Mouse (Mus musculus): Measurements from ENCODE around the gene Fdxacb1. TPM values are rescaled to one million over a fixed set of nuclear protein-coding genes. Genes with fewer than 3 reads are reported as not detected.
A peak's percentile ranks its signal among the peaks of the same experiment; 100 is the strongest.

Gene Fdxacb1
- 10.9 and 12.3 TPM in 2 replicates for polyA plus RNA-seq (2015; fragmentation: Nextera tagmentation; extraction: Ambion mirVana)

DNA sequence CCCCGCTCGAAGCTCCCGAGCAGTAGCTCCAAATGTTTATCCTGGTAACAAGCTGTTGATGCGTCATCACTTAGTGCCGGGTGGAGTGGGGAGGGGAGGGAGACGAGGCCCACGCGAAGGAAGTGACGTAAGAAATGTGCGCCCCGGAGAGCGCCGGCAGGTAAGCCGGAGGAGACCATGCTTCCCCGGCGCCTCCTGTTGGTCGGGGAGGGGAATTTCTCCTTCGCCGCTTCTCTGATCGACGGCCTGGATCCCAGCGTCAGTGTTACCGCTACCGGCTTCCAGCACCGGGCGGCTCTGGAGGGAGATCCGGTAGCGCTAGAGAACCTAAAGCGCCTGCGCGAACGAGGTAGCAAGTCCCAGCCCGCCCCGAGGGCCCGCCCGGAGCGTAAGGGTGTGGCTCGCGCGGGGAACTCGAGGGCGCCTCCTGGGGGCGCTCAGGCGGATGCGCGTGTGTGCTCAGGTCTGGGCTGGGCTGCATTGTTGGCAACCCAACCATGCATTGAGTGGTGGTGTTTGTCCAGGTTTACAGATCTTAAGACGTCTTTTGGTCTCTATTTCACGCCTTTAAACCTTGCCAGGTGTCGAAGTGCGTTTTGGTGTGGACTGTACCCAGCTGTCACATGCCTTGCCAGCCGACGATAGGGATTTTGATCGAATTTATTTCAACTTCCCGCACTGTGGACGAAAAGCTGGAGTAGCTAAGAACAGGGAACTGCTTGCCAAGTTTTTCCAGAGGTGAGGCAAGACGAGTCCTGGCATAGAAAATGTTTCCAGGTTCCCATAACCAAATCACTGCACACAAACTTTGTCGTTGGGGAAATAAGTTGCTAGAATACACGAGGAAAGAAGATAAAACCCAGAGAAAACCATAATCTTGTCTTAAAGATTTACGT, at the start of gene Fdxacb1:
Gene Fdxacb1, plus strand, starts transcription at position 130 of the 896 bp plus-strand sequence.
- no peaks in the 10 kb centered on the region for H3K9me3 ChIP-seq (replicated peaks)
- H3K27ac ChIP-seq, result peak within 1 kb of the TSS; percentile 90
- H3K4me2 ChIP-seq, result peak within 1 kb of the TSS; percentile 69
- H3K27me3 ChIP-seq, result no peaks in the 10 kb centered on the region
- H3K4me1 ChIP-seq, result peaks cover 19% of the 10 kb centered on the region
- peak; percentile 96 for ATAC-seq
- 5% methylated on average over 53 of the region's 59 CpGs for WGBS
- peak within 1 kb of the TSS; percentile 77 for H3K9ac ChIP-seq
- peaks cover 7% of the 10 kb centered on the region for H3K36me3 ChIP-seq (ENCODE audit: poor library complexity, severe bottlenecking)
- H3K4me3 ChIP-seq, result peak within 1 kb of the TSS; percentile 65

DNA sequence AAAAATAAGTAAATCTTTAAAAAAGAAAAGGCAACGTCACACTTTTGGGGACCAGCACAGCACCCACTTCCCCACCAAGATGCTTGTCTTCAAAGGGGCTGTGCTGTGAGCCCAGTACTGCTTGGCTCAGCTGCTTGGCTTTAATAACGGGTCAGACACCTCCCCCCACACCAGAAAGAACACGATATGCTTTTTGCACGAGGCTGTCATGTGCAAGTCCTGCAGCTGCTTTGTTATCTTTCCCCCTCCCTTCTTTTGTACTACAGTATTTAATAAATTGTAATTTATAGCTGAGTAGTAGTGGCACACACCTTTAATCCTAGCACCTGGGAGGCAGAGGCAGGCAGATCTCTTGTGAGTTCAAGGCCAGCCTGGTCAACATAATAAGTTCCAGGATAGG, 49.2 kb upstream of the Fdxacb1 start:
- H3K9ac ChIP-seq, result no peak overlapping the region
- H3K4me2 ChIP-seq, result no peak overlapping the region
- peaks cover 25% of the 10 kb centered on the region for H3K4me1 ChIP-seq
- no peak overlapping the region for H3K4me3 ChIP-seq
- peaks cover 8% of the 10 kb centered on the region; the same call in 1 of the 2 replicates for H3K36me3 ChIP-seq (ENCODE audit: poor library complexity, severe bottlenecking)
- no peaks in the 10 kb centered on the region; the same call in 1 of the 2 replicates for H3K9me3 ChIP-seq (replicated peaks)
- ATAC-seq, result no peak
- H3K27ac ChIP-seq, result no peak overlapping the region
- 82% methylated on average over 4 of the region's 4 CpGs for WGBS
- H3K27me3 ChIP-seq, result no peaks in the 10 kb centered on the region

DNA sequence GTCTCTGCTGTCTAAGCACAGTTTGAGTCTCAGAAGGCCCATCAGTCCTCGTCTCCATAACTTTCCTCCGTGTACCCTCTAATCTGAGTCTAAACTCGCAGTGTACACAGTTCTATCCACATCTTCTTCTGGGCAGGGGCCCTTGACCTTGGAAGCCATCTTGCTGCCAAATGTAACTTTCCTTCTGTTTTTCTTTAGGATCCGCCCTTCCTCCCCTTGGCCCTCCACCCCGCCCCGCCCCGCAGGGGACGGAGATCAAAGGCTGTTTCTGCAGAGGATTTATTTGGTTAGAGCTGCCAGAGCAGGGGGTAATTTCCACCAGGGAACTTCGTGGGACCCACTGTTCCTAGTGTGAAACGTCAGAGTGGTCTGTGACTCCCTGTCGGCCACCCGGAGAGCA, 47.0 kb upstream of the Fdxacb1 start:
- Histone ChIP-seq H3K27ac (no peak overlapping the region), H3K4me3 (no peak overlapping the region), H3K9me3 (replicated peaks) (no peaks in the 10 kb centered on the region; the same call in 1 of the 2 replicates), H3K36me3 (ENCODE audit: poor library complexity, severe bottlenecking) (peaks cover 8% of the 10 kb centered on the region; the same call in 1 of the 2 replicates), H3K4me2 (no peak overlapping the region), H3K9ac (no peak overlapping the region), H3K27me3 (no peaks in the 10 kb centered on the region), H3K4me1 (peaks cover 46% of the 10 kb centered on the region)
- WGBS, result 52% methylated on average over 12 of the region's 12 CpGs
- no peak for ATAC-seq

DNA sequence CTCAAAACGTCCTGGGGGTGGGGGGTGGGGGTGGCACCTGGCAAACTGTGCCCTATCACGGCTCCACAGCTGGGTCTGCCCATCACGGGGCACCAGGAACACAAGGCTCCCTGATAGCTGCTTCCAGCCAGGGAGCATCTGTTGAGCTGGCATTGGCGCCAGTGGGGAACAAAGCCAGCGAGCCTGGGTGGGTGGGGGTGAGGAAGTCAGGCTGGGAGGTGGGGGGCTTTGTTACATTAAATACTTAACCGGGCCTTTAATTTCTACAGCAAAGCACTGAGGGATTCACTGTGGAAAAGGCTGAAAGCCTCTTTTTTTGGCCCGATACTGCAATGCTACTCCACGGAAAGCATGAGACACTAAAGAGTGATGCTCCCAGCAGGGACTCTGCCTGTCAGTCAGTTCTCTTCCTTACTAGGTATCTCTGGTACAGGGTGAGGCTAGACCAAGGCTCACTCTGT, 45.6 kb upstream of the Fdxacb1 start:
- no peaks in the 10 kb centered on the region for H3K27me3 ChIP-seq
- peak overlapping the region; percentile 70 for H3K27ac ChIP-seq
- H3K9ac ChIP-seq, result no peak overlapping the region
- H3K4me2 ChIP-seq, result peak overlapping the region; percentile 36; the same call in 1 of the 2 replicates
- no peak overlapping the region for H3K4me3 ChIP-seq
- WGBS, result 48% methylated on average over 8 of the region's 8 CpGs
- H3K9me3 ChIP-seq (replicated peaks), result no peaks in the 10 kb centered on the region; the same call in 1 of the 2 replicates
- H3K4me1 ChIP-seq, result peaks cover 61% of the 10 kb centered on the region
- peak; percentile 59 for ATAC-seq
- H3K36me3 ChIP-seq (ENCODE audit: poor library complexity, severe bottlenecking), result 0 out of 2 replicates have a peak, but pooled peaks cover 5% of the 10 kb centered on the region

- H3K36me3 ChIP-seq (ENCODE audit: poor library complexity, severe bottlenecking), result 0 out of 2 replicates have a peak, but pooled peaks cover 3% of the 10 kb centered on the region
- no peak overlapping the region for H3K4me3 ChIP-seq
- WGBS, result 49% methylated on average over 7 of the region's 7 CpGs
- peaks cover 64% of the 10 kb centered on the region for H3K4me1 ChIP-seq
- H3K9me3 ChIP-seq (replicated peaks), result no peaks in the 10 kb centered on the region; the same call in 1 of the 2 replicates
- no peak overlapping the region for H3K9ac ChIP-seq
- H3K27ac ChIP-seq, result peak overlapping the region; percentile 70
- peak overlapping the region; percentile 36 for H3K4me2 ChIP-seq
- H3K27me3 ChIP-seq, result no peaks in the 10 kb centered on the region
- ATAC-seq, result no peak
Measured at GRCm38 (mm10) chr9:50723406-50723805, 44.6 kb upstream of the Fdxacb1 start.

GRCm38 (mm10) chr9:50724147-50724546, 43.9 kb upstream of the Fdxacb1 start:
- Histone ChIP-seq H3K36me3 (ENCODE audit: poor library complexity, severe bottlenecking) (0 out of 2 replicates have a peak, but pooled peaks cover 3% of the 10 kb centered on the region), H3K9me3 (replicated peaks) (no peaks in the 10 kb centered on the region; the same call in 1 of the 2 replicates), H3K9ac (peak overlapping the region; percentile 37; the same call in 1 of the 2 replicates), H3K27ac (peak overlapping the region; percentile 70), H3K27me3 (no peaks in the 10 kb centered on the region), H3K4me2 (peak overlapping the region; percentile 39), H3K4me1 (peaks cover 65% of the 10 kb centered on the region), H3K4me3 (no peak overlapping the region)
- WGBS, result 87% methylated on average over 2 of the region's 2 CpGs
- ATAC-seq, result no peak

DNA sequence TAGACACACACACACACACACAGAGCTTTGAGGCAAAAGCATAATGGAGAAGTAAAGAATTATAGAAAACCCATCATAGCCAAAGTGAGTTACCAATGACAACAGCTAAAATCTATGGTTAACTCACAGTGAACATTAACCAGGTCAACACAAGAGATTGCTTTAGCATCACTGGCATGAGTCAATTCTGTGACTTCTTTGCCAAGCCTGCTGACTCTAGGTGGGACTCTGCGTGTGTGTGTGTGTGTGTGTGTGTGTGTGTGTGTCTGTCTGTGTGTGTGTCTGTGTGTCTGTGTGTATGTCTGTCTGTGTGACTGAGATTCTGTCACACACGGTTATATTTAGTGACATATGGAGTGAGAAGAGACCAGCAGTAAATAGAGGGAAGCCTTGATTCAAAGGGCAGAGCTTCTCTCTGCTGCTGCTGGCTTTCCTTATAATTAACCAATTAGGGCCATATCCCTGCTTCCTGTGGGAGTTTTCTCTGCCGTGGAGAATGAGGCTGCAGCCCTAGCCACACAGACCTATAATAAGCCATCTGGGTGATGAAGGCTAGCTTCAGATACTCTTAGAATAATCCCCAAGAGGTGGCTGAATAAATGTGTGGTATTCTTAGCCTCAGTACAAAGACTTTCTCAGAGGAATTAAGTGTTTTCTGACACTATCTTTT, 43.2 kb upstream of the Fdxacb1 start:
- Histone ChIP-seq H3K27me3 (no peaks in the 10 kb centered on the region), H3K9ac (peak overlapping the region; percentile 37; the same call in 1 of the 2 replicates), H3K4me3 (peak overlapping the region; percentile 10; the same call in 1 of the 2 replicates), H3K4me1 (peaks cover 65% of the 10 kb centered on the region), H3K27ac (peak overlapping the region; percentile 70), H3K9me3 (replicated peaks) (no peaks in the 10 kb centered on the region), H3K4me2 (peak overlapping the region; percentile 39), H3K36me3 (ENCODE audit: poor library complexity, severe bottlenecking) (no peaks in the 10 kb centered on the region)
- ATAC-seq, result no peak
- WGBS, result 34% methylated on average over 3 of the region's 3 CpGs

DNA sequence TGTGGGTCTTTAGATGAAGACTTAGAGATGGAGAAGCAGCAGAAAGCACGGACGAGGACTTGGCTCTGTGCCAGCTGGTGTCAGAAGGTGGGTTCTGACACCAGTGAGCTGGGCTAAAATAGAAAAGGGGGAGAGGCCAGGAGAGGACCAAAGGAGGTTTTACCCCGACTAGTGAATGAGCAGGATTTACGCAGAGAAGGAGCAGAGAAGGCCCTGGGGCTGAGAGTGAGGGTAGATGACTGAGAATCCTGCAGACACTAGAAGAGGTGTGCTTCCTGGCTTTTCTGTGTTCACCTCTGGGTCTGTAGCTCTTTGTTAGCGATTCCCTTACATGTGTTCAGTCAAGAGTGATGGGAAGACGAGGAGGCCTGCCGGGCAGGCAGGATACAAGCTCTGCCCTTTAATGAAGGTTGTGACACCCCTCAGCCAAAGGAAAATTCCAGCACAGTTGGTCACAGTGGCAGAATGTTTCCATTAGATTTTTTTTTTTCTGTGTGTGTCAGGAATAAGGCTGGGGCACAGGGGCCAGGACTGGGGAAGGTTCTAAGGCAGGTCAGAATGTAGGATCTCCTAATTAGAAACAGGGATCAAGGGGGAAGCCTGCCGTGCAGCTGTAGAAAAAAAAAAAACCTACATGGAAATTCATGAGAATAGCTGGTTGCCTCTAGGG, 42.0 kb upstream of the Fdxacb1 start:
- Histone ChIP-seq H3K4me2 (peak overlapping the region; percentile 92), H3K27ac (peak overlapping the region; percentile 70), H3K36me3 (ENCODE audit: poor library complexity, severe bottlenecking) (no peaks in the 10 kb centered on the region), H3K4me3 (peak overlapping the region; percentile 59), H3K27me3 (no peaks in the 10 kb centered on the region), H3K9ac (peak overlapping the region; percentile 81), H3K9me3 (replicated peaks) (no peaks in the 10 kb centered on the region), H3K4me1 (peaks cover 62% of the 10 kb centered on the region)
- ATAC-seq, result no peak
- 17% methylated on average over 8 of the region's 8 CpGs for WGBS

DNA sequence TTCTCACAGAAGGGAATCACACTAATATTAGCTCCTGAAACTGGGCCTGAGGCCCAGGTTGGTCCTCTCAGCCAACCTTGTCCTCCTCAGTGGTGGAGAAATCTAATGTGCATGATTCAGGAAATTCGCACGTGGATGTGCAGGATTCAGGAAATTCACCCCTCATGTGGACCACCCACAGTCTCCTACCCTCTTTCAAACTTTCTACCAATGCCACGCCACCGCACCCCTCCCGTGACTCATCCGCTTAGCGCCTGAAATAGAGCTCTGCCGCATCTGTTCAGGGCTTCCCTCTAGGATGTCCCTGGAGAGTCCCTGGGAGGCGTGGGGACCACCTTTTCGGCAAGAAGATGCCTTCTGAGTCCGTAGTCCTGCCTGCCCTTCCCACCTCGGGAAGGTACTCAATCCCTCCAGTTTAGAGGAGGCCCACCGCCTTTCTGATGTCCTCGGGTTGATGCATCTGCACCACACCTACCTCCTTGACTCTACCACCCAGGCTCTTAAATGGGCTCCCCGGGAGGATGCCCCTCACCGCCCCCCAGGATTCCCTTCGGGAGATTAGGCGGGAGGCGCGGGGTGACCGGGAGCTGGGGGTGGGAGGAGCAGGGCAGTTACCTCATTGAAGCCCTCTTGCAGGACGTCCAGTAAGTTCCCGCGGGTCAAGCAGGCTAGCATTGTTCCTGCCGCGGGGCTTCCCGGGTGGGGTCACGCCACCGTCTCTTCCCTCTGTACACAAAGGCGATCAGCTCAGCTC, 40.7 kb upstream of the Fdxacb1 start:
- 2% methylated on average over 30 of the region's 30 CpGs for WGBS
- Histone ChIP-seq H3K4me3 (peak overlapping the region; percentile 59), H3K4me2 (peak overlapping the region; percentile 92), H3K4me1 (peaks cover 58% of the 10 kb centered on the region), H3K27me3 (no peaks in the 10 kb centered on the region), H3K36me3 (ENCODE audit: poor library complexity, severe bottlenecking) (no peaks in the 10 kb centered on the region), H3K9me3 (replicated peaks) (no peaks in the 10 kb centered on the region), H3K9ac (peak overlapping the region; percentile 81), H3K27ac (peak overlapping the region; percentile 78)
- ATAC-seq, result peak; percentile 20; the same call in 1 of the 2 replicates

- Histone ChIP-seq H3K27ac (peak overlapping the region; percentile 78), H3K36me3 (ENCODE audit: poor library complexity, severe bottlenecking) (no peaks in the 10 kb centered on the region), H3K9me3 (replicated peaks) (no peaks in the 10 kb centered on the region), H3K4me1 (peaks cover 56% of the 10 kb centered on the region), H3K4me2 (peak overlapping the region; percentile 92), H3K27me3 (no peaks in the 10 kb centered on the region), H3K9ac (peak overlapping the region; percentile 81), H3K4me3 (peak overlapping the region; percentile 59)
- WGBS, result under 1% methylated on average over 45 of the region's 45 CpGs
- peak; percentile 97 for ATAC-seq
Measured at GRCm38 (mm10) chr9:50727925-50728651, 39.9 kb upstream of the Fdxacb1 start.

Data from forebrain, embryonic 13.5 days (tissue).